Mouse (Mus musculus) intestine, embryonic 15.5 days (tissue): ENCODE data around the gene Selenbp1. TPM values are rescaled to one million over a fixed set of nuclear protein-coding genes. Genes with fewer than 3 reads are reported as not detected.
"Not testable (repeated sequence)": the region's sequence is repeated elsewhere in the genome, so short reads cannot be mapped to it uniquely, and the experiment has no call there.

Experiments
- ATAC-seq: fragments of 200-750 bp; cut with Nextera tagmentation; 2 replicates; pipeline ENCODE4 v1.8.0; 2017; ENCODE audit warnings: moderate TSS enrichment, moderate library complexity
- H3K27ac ChIP-seq: fragments of 300-500 bp; sonication (generic); 2 replicates; pipeline ENCODE4 v1.5.1; 2015; ENCODE audit warnings: mild to moderate bottlenecking, inconsistent platforms
- H3K27me3 ChIP-seq: fragments of 300-500 bp; sonication (generic); replicated peaks from 2 replicates; pipeline ENCODE4 v1.6.1; 2015; ENCODE audit warnings: inconsistent platforms
- H3K36me3 ChIP-seq: fragments of 300-500 bp; sonication (generic); 2 replicates; pipeline ENCODE4 v1.6.1; 2015; ENCODE audit warnings: inconsistent platforms
- H3K4me1 ChIP-seq: fragments of 300-500 bp; sonication (generic); replicated peaks from 2 replicates; pipeline ENCODE4 v1.6.1; 2015; ENCODE audit warnings: inconsistent platforms
- H3K4me2 ChIP-seq: fragments of 300-500 bp; sonication (generic); replicated peaks from 2 replicates; pipeline ENCODE4 v1.6.1; 2015; ENCODE audit warnings: mild to moderate bottlenecking, inconsistent platforms
- H3K4me3 ChIP-seq: fragments of 300-500 bp; sonication (generic); replicated peaks from 2 replicates; pipeline ENCODE4 v1.5.1; 2015; ENCODE audit warnings: inconsistent platforms
- H3K9ac ChIP-seq: fragments of 300-500 bp; sonication (generic); 2 replicates; pipeline ENCODE4 v1.6.1; 2015; ENCODE audit warnings: inconsistent platforms
- H3K9me3 ChIP-seq: fragments of 300-500 bp; sonication (generic); 2 replicates; pipeline ENCODE4 v1.6.1; 2016; ENCODE audit warnings: inconsistent platforms
- whole genome bisulfite sequencing: fragments of 180-500 bp; shearing (Covaris S2); methylation state at CpG from one replicate; pipeline ENCODE4 v1.1.7; 2015; 5-methylcytosine and 5-hydroxymethylcytosine counted together
- polyA plus RNA-seq: library from polyadenylated mRNA; unstranded; fragments of >200 nt; fragmentation: Nextera tagmentation; extraction: Ambion mirVana; gene quantifications from 2 replicates; pipeline ENCODE4 v1.2.1, GENCODE M21; 2015

The Selenbp1 gene
- polyA plus RNA-seq, 1 experiment from 2014 or later = 108 TPM

DNA sequence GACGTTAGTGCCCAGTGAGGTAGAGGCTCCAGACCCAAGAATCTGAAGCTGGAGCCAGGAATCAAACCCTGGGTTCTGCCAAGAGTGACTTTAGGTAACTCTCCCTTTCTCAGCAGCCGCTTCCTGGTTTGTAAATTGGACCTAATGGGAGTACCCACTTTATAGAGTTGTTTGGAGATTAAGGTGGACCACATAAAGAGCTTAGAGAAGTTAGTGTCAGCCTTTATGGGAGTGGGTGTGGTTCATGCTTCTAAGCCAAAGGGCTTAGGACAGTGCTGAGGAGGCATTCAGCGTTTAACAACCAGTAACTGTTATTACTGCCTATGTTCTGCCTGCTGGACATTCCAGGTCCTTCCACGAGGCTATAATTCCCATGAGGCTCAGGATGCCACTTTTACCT, 14.0 kb upstream of the Selenbp1 start:
- Histone ChIP-seq H3K4me2 (no peak overlapping the region), H3K27me3 (no peaks in the 10 kb centered on the region), H3K27ac (no peak overlapping the region), H3K4me3 (no peak overlapping the region), H3K36me3 (no peaks in the 10 kb centered on the region), H3K9me3 (no peaks in the 10 kb centered on the region), H3K4me1 (peaks cover 9% of the 10 kb centered on the region; the same call in 1 of the 2 replicates), H3K9ac (no peak overlapping the region)
- whole genome bisulfite sequencing = 61% methylated on average over 4 of the region's 4 CpGs
- peak; percentile 34; the same call in 1 of the 2 replicates for ATAC-seq

DNA sequence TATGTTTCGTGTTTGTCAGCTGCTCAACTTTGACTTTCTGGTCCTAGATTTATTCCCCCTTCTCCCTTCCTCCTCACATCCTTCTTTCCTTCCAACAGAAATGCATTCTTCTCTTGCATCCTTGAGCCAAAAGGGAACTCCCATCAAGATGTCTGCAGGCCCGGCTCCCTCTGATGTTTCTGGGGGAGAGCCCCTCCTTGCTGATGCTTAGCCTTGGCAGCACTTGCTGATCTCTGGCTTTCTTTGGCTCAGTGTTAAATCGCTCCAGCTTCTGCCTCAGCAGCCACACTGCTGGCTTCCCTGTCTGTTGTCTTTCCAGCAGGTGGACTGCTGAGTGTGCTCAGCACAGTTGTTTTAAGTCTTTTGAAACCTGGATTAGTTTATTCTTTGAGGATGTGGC, 11.8 kb upstream of the Selenbp1 start:
- no peaks in the 10 kb centered on the region for H3K36me3 ChIP-seq
- H3K27ac ChIP-seq = no peak overlapping the region
- H3K9me3 ChIP-seq = no peaks in the 10 kb centered on the region
- ATAC-seq = no peak
- no peak overlapping the region for H3K9ac ChIP-seq
- no peak overlapping the region for H3K4me2 ChIP-seq
- 47% methylated on average over 3 of the region's 3 CpGs for WGBS
- H3K27me3 ChIP-seq = no peaks in the 10 kb centered on the region
- H3K4me1 ChIP-seq = peaks cover 7% of the 10 kb centered on the region; the same call in 1 of the 2 replicates
- no peak overlapping the region for H3K4me3 ChIP-seq

DNA sequence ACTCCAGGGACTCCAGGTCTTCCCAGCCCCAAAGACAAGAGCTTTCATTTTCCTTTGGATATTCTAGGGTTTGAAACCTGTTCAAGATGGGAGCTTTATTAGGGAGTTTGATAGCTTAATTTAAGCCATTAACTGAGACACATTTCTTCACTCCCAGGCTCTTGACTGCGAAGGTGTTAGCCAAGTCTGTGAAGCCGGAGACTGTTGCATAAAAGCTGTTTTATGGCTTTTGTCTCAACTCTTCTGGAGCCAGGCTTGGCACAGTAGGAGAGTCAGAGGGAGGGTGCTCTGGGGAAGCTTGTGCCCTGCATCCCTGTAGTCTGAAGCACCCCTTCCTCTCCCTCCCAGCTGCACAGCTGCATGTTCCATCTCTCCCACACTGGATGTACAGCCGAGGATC, 10.5 kb upstream of the Selenbp1 start:
- Histone ChIP-seq H3K27ac (no peak overlapping the region), H3K36me3 (no peaks in the 10 kb centered on the region), H3K4me2 (no peak overlapping the region), H3K9ac (no peak overlapping the region), H3K9me3 (no peaks in the 10 kb centered on the region), H3K4me1 (peaks cover 7% of the 10 kb centered on the region; the same call in 1 of the 2 replicates), H3K27me3 (no peaks in the 10 kb centered on the region), H3K4me3 (no peak overlapping the region)
- WGBS = 40% methylated on average over 3 of the region's 3 CpGs
- no peak for ATAC-seq

DNA sequence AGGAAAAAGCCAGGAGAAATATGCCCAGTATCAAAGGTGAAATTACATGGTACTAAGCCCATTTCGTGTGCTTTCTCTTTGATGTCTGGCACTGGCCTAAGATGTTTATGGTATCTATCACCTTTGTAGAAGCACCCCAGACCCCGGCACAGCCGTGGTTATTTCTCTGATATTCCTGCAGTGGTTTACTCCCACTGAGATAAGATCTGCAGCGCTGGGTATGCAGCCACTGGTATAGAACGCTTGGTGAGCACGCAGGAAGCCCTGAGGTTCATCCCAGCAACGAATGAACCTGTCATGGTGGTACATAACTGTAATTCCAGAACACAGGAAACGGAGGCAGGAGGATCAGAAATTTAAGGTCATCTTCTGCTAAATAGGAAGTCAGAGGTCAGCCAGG, 8.2 kb upstream of the Selenbp1 start:
- no peaks in the 10 kb centered on the region for H3K36me3 ChIP-seq
- H3K27me3 ChIP-seq = no peaks in the 10 kb centered on the region
- H3K4me1 ChIP-seq = no peaks in the 10 kb centered on the region
- H3K9ac ChIP-seq = no peak overlapping the region
- no peaks in the 10 kb centered on the region for H3K9me3 ChIP-seq
- H3K4me3 ChIP-seq = no peak overlapping the region
- H3K4me2 ChIP-seq = no peak overlapping the region
- no peak for ATAC-seq
- 28% methylated on average over 8 of the region's 8 CpGs for WGBS
- H3K27ac ChIP-seq = no peak overlapping the region

DNA sequence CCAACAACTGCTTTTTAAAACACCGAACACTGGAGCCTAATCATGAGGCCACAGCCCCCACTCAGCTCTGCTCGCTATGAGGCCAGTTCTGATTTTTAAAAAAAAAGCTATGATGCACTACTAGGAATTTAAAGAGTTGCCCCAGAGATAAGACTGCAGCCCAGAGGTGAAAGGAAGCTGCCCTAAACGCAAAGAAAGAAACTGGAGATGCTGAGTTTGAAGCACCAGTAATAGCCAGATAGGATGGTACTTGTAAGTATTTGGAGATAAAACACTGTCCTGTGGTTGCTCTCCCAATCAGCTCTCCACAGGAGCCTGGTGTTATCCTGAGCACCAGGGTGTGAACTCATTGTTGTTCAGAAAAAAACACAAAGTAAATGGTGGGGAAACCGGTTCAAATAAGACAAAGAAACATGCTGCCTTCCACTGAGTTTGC, 6.5 kb upstream of the Selenbp1 start:
- H3K4me1 ChIP-seq, ATAC-seq, H3K27ac ChIP-seq, H3K4me2 ChIP-seq, H3K36me3 ChIP-seq, H3K9me3 ChIP-seq, H3K27me3 ChIP-seq, H3K9ac ChIP-seq, H3K4me3 ChIP-seq: not testable (repeated sequence)
- 50% methylated on average over 4 of the region's 4 CpGs for WGBS

- 89% methylated on average over 4 of the region's 4 CpGs for WGBS
- not testable (repeated sequence) for H3K9me3 ChIP-seq, H3K4me2 ChIP-seq, ATAC-seq, H3K27ac ChIP-seq, H3K36me3 ChIP-seq, H3K4me3 ChIP-seq, H3K27me3 ChIP-seq, H3K9ac ChIP-seq
- H3K4me1 ChIP-seq = peaks cover 11% of the 10 kb centered on the region
Observed at GRCm38 (mm10) chr3:94928979-94929378, 3.9 kb upstream of the Selenbp1 start.

- not testable (repeated sequence) for H3K27me3 ChIP-seq, H3K9me3 ChIP-seq, H3K9ac ChIP-seq, H3K4me2 ChIP-seq, ATAC-seq, H3K4me3 ChIP-seq, H3K36me3 ChIP-seq
- 30% methylated on average over 7 of the region's 7 CpGs for WGBS
- Histone ChIP-seq H3K4me1 (peaks cover 11% of the 10 kb centered on the region), H3K27ac (0 out of 2 replicates have a peak overlapping the region, but pooled peaks have one; percentile 22)
Observed at GRCm38 (mm10) chr3:94930386-94931266, 2.2 kb upstream of the Selenbp1 start.

DNA sequence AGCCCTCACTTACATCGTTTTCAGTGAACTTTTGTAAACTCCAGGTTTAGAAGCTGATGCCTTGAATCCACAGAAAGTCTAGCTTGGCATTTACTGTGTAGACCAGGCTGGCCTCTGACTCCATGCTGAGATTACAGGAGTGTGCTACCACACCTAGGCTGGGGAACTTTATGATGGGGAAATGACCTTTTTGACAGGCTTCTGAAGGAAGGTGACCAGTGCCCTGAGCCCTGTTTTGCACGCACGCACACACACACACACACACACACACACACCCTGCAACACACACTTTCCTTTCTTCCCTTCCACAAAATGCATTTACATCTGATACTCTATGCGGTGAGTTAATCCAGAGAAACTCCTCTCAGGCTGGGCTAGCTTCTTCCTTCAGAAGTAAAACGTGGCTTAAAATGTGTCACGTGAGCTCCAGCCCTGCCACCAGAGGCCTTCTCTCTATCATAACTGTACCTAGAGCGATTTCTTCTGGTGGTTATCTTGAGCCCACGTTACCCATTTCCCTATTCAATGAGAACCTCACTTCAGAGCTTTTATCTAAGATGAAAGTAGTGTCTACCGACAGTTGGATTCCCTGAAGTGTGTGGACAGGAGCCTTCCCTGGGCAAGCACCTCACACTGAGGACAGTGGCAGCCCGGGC, 1.3 kb upstream of the Selenbp1 start:
- 76% methylated on average over 10 of the region's 10 CpGs for WGBS
- not testable (repeated sequence) for H3K27ac ChIP-seq

DNA sequence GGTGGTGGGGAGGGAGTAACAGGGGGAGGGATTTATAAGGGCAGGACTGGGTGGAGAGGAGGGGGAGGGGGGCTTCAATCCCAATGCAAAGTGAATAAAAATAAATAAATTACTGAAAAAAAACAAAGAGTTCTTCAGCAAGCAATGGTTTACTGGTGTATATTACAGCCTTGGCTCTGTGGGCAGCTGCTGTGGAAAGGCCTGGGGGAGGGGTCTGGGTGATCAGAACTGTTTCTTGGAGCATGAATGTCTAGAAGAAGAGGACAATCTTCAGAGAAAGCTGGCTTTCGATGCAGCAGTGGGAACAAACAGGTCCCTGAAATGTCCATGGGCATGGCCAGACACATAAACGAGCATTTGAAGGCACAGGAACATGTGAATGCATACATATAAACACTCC, 577 bp upstream of the Selenbp1 start:
- not testable (repeated sequence) for ATAC-seq, H3K4me3 ChIP-seq, H3K27me3 ChIP-seq, H3K36me3 ChIP-seq, H3K9me3 ChIP-seq, H3K9ac ChIP-seq
- peaks cover 11% of the 10 kb centered on the region for H3K4me1 ChIP-seq
- H3K27ac ChIP-seq = peak overlapping the region; percentile 88
- 42% methylated on average over 2 of the region's 2 CpGs for WGBS
- H3K4me2 ChIP-seq = peak overlapping the region; percentile 64

More for the DNA sequence above, 1.3 kb upstream of the Selenbp1 start:
- not testable (repeated sequence) for H3K9me3 ChIP-seq, H3K4me2 ChIP-seq, H3K9ac ChIP-seq, ATAC-seq, H3K36me3 ChIP-seq, H3K4me3 ChIP-seq, H3K27me3 ChIP-seq
- H3K4me1 ChIP-seq = peaks cover 11% of the 10 kb centered on the region

DNA sequence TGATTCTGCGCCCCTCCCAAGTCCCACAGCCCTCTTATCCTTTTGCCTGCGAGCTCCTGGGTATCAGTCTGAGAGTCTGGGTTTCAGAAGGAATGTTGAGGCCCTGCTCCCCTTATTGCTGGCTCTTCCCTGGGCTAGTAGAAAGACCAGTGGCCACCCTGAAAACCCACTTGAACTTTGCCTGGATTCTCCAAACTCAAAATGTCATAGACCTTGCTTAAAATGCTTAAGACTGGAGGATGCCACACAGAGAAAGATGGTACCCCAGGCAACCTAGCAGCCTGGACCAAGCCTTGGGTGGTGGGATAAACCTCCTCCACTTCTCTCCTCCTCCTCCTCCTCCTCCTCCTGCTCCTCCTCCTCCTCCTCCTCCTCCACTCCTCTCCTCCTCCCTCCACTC, 748 bp downstream of the Selenbp1 start:
- H3K9me3 ChIP-seq, H3K27ac ChIP-seq, H3K27me3 ChIP-seq, ATAC-seq, H3K9ac ChIP-seq, H3K36me3 ChIP-seq: not testable (repeated sequence)
- Histone ChIP-seq H3K4me3 (peak overlapping the region; percentile 38; the same call in 1 of the 2 replicates), H3K4me2 (peak overlapping the region; percentile 64), H3K4me1 (peaks cover 11% of the 10 kb centered on the region)
- no CpG with 5 or more reads among the region's 2 CpGs for WGBS

GRCm38 (mm10) chr3:94934564-94934963, 1.7 kb downstream of the Selenbp1 start:
- ATAC-seq, H3K4me3 ChIP-seq, H3K27ac ChIP-seq, H3K27me3 ChIP-seq, H3K9me3 ChIP-seq, H3K9ac ChIP-seq, H3K36me3 ChIP-seq, H3K4me2 ChIP-seq: not testable (repeated sequence)
- WGBS = 84% methylated on average over 3 of the region's 3 CpGs
- peaks cover 11% of the 10 kb centered on the region for H3K4me1 ChIP-seq

GRCm38 (mm10) chr3:94935332-94935731, 2.5 kb downstream of the Selenbp1 start:
- not testable (repeated sequence) for H3K36me3 ChIP-seq, H3K9me3 ChIP-seq, ATAC-seq, H3K4me2 ChIP-seq, H3K9ac ChIP-seq, H3K4me3 ChIP-seq, H3K27ac ChIP-seq, H3K27me3 ChIP-seq
- peaks cover 11% of the 10 kb centered on the region for H3K4me1 ChIP-seq
- WGBS = 63% methylated on average over 3 of the region's 3 CpGs
